Mouse (Mus musculus) embryonic facial prominence, embryonic 12.5 days (tissue): Measurements from ENCODE around the gene Focad. TPM values are rescaled to one million over a fixed set of nuclear protein-coding genes. Genes with fewer than 3 reads are reported as not detected.

Experiments
- ATAC-seq: fragments of 200-750 bp; cut with Nextera tagmentation; 2 replicates; pipeline ENCODE4 v1.8.0; 2017; ENCODE audit not compliant: insufficient number of reproducible peaks, insufficient read depth, low FRiP score, low TSS enrichment
- H3K27ac ChIP-seq: fragments of 300-500 bp; sonication (generic); 2 replicates; pipeline ENCODE4 v1.5.1; 2016; ENCODE audit warnings: mild to moderate bottlenecking
- H3K27me3 ChIP-seq: fragments of 300-500 bp; sonication (generic); 2 replicates; pipeline ENCODE4 v1.6.1; 2016; ENCODE audit warnings: mild to moderate bottlenecking, moderate library complexity
- H3K36me3 ChIP-seq: fragments of 300-500 bp; sonication (generic); 2 replicates; pipeline ENCODE4 v1.6.1; 2016; ENCODE audit warnings: mild to moderate bottlenecking
- H3K4me1 ChIP-seq: fragments of 300-500 bp; sonication (generic); 2 replicates; pipeline ENCODE4 v1.6.1; 2016
- H3K4me2 ChIP-seq: fragments of 300-500 bp; sonication (generic); replicated peaks from 2 replicates; pipeline ENCODE4 v1.6.1; 2016; ENCODE audit warnings: mild to moderate bottlenecking, moderate library complexity
- H3K4me3 ChIP-seq: fragments of 300-500 bp; sonication (generic); 2 replicates; pipeline ENCODE4 v1.5.1; 2016; ENCODE audit warnings: mild to moderate bottlenecking
- H3K9ac ChIP-seq: fragments of 300-500 bp; sonication (generic); 2 replicates; pipeline ENCODE4 v1.6.1; 2016; ENCODE audit warnings: mild to moderate bottlenecking, moderate library complexity
- H3K9me3 ChIP-seq: fragments of 300-500 bp; sonication (generic); 2 replicates; pipeline ENCODE4 v1.6.1; 2016; ENCODE audit warnings: mild to moderate bottlenecking, moderate library complexity
- WGBS: fragments of 180-500 bp; shearing (Covaris S2); methylation state at CpG from one replicate; pipeline ENCODE4 v1.1.7; 2016; 5-methylcytosine and 5-hydroxymethylcytosine counted together
- microRNA counts: library from miRNA; unstranded; fragments of <30 nt; microRNA quantifications from one replicate; lab custom pipeline; 2017
- microRNA-seq: library from miRNA; unstranded; fragments of <30 nt; microRNA quantifications from one replicate; pipeline ENCODE4, GENCODE M21; 2017
- polyA plus RNA-seq: library from polyadenylated mRNA; unstranded; fragments of >200 nt; fragmentation: Nextera tagmentation; extraction: Ambion mirVana; gene quantifications from 2 replicates; pipeline ENCODE4 v1.2.1, GENCODE M21; 2016

Gene Focad
- polyA plus RNA-seq, 1 experiment from 2014 or later = 15.4 TPM

DNA sequence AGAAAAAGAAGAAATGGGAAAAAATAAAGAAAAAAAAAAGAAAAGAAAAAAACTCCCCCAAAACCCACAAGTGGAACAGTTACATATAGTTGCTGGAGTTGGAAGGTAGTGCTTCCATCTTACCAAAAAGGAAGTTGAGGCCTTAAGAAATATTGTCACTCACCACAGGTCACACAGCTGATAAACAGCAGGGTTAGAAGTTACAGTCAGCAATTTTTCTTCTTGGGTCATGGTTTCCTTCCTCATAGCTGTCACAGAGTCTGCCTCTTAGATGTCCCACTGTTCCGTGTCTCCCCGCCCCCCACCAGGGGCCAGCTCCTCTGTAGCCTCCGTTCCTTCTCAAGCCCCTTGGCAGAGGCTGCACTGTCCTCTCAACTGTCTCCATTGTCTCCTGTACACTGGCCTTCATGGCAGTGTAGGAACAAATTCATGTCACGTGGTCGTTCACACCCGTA, 345.3 kb downstream of the Focad start:
- H3K4me3 ChIP-seq = no peak overlapping the region
- no peak for ATAC-seq

DNA sequence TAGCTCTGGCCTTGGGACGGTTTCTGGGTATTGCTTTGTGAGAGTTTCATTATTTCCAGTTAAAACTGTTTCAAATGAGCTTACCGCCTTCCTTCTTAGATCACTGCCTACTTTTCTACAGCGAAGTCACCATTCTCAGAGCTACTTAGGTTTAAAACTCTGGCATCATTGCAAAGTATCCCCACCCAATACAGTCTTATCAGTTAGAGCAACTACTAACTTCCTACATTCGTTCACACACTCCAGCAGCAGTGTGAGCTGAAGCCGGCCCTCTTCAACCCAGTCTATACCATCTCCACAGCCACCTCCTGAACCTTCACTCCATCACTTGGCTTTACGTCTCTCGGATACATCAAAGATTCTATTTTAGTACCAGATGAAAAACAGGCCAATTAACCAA, 346.4 kb downstream of the Focad start:
- Histone ChIP-seq H3K36me3 (no peaks in the 10 kb centered on the region), H3K4me1 (peaks cover 11% of the 10 kb centered on the region), H3K27ac (no peak overlapping the region), H3K4me2 (no peak overlapping the region), H3K27me3 (no peaks in the 10 kb centered on the region), H3K9me3 (no peaks in the 10 kb centered on the region), H3K4me3 (no peak overlapping the region), H3K9ac (no peak overlapping the region)
- WGBS = 92% methylated on average over 7 of the region's 7 CpGs
- ATAC-seq = no peak

More for the DNA sequence above, 345.3 kb downstream of the Focad start:
- H3K27ac ChIP-seq = no peak overlapping the region
- H3K4me2 ChIP-seq = no peak overlapping the region
- WGBS = 77% methylated on average over 6 of the region's 6 CpGs
- H3K9ac ChIP-seq = no peak overlapping the region
- no peaks in the 10 kb centered on the region for H3K9me3 ChIP-seq
- no peaks in the 10 kb centered on the region for H3K36me3 ChIP-seq
- peaks cover 11% of the 10 kb centered on the region for H3K4me1 ChIP-seq
- H3K27me3 ChIP-seq = no peaks in the 10 kb centered on the region

DNA sequence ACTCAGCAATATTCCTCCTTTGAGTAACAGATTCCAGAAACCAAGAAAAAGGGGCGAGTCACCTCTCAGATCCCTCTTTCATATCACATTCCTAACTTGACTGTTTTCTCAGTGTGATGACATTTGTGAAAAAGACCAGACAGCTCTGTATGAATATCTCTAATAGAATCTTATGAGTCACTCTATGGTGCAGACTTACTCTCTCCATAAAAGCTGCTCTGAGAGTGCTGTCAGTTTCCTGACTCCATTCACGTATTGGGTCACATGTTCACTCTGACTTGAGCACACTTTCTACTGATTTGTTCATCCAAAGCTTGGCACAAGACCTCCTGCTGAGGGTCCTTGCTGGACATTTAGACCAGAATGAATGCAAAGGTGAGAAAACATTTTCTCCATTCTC, 354.5 kb downstream of the Focad start:
- no peaks in the 10 kb centered on the region for H3K27me3 ChIP-seq
- 76% methylated on average over 2 of the region's 2 CpGs for WGBS
- no peaks in the 10 kb centered on the region for H3K36me3 ChIP-seq
- no peak overlapping the region for H3K4me3 ChIP-seq
- H3K9ac ChIP-seq = no peak overlapping the region
- H3K27ac ChIP-seq = no peak overlapping the region
- no peak for ATAC-seq
- H3K4me1 ChIP-seq = no peaks in the 10 kb centered on the region
- no peak overlapping the region for H3K4me2 ChIP-seq
- no peaks in the 10 kb centered on the region for H3K9me3 ChIP-seq

DNA sequence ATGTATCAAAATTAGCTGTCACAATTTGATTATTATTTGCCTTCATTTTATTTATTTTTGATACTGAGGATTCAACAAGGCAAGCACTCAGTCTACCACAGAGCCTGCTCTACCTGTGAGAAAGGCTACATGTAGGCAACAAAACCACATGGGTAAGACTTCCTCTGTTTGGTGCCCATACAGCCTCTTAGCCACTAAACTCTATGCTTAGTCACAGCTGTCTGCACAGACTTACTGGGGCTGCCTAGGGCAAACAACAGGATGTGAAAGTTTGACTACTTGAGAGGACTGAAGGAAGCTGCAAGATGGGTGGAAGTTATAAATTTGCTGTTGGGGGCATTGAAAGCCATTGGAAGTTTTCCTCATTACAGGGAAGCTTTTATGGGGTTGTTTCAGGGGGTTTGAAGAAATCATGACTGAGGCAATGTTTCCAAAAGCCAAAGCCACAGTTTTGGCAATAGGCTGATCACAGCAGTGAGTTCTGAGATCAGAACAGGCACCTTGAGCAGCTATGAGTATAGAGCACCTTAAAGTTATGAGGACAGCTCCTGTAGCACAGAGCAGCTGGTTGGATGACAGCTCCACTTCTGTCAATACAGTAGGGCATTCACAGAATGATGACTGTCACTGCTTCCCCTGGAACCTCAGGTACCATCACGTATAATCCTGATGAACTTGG, 355.8 kb downstream of the Focad start:
- no peaks in the 10 kb centered on the region for H3K36me3 ChIP-seq
- no peak overlapping the region for H3K4me3 ChIP-seq
- H3K27ac ChIP-seq = no peak overlapping the region
- no peaks in the 10 kb centered on the region for H3K4me1 ChIP-seq
- H3K27me3 ChIP-seq = no peaks in the 10 kb centered on the region
- no peaks in the 10 kb centered on the region for H3K9me3 ChIP-seq
- no peak for ATAC-seq
- WGBS = 77% methylated on average over 1 of the region's 1 CpGs
- no peak overlapping the region for H3K9ac ChIP-seq
- no peak overlapping the region for H3K4me2 ChIP-seq

DNA sequence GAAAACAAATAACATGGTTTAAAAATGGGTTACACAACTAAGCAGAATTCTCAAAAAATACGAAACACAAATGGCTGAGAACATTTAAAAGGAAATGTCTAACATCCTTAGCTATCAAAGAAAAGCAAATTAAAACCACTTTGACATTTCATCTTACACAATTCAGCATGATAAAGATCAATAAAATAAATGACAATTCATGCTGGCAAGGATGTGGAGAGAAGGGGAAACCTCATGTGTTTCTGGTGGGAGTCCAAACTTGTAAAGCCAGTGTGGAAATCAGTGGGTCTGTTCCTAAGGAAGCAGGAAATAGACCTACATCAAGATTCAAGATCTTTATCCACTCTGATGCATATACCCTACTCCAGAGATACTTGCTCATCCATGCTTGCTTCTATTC, 363.7 kb downstream of the Focad start:
- H3K4me1 ChIP-seq = peaks cover 2% of the 10 kb centered on the region; the same call in 1 of the 2 replicates
- no peaks in the 10 kb centered on the region for H3K27me3 ChIP-seq
- no peaks in the 10 kb centered on the region for H3K9me3 ChIP-seq
- no peak overlapping the region for H3K4me3 ChIP-seq
- no peaks in the 10 kb centered on the region for H3K36me3 ChIP-seq
- no peak overlapping the region for H3K9ac ChIP-seq
- WGBS = 75% methylated on average over 1 of the region's 1 CpGs
- H3K4me2 ChIP-seq = no peak overlapping the region
- no peak overlapping the region for H3K27ac ChIP-seq
- ATAC-seq = no peak

DNA sequence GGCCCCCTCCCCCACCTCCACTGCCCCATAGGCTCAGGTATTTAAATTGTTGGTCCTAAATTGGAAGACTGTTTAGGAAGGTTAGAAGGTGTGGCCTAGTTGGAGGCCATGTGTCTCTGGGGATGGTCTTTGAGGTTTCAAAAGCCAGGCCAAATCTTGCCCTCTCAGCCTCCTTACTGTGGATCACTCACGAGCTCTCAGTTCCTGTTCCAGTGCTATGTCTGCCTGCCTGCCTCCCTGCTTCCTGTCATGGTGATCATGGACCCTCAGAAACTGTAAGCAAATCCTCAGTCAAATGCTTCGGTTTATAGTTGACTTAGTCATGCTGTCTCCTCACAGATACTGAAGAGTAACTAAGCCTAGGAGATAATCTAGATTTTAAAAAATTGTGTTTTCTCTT, 364.2 kb downstream of the Focad start:
- H3K9me3 ChIP-seq = no peaks in the 10 kb centered on the region
- WGBS = 68% methylated on average over 2 of the region's 2 CpGs
- no peaks in the 10 kb centered on the region for H3K27me3 ChIP-seq
- H3K36me3 ChIP-seq = no peaks in the 10 kb centered on the region
- H3K4me3 ChIP-seq = no peak overlapping the region
- no peak overlapping the region for H3K4me2 ChIP-seq
- ATAC-seq = no peak
- no peak overlapping the region for H3K9ac ChIP-seq
- H3K4me1 ChIP-seq = peaks cover 8% of the 10 kb centered on the region; the same call in 1 of the 2 replicates
- no peak overlapping the region for H3K27ac ChIP-seq

MicroRNAs encoded within 50 kb of the gene (microRNA counts, 519-probe panel; counts per million panel counts)
- microRNA mmu-miR-491 (lab: Ali Mortazavi, UCI) = 460 counts per million, percentile 65 among the panel's probes with 10 or more counts

Small RNA genes lying within 50 kb of the gene (microRNA-seq; reads per million reads assigned to microRNA genes)
- 0.91 reads per million for gene Mir491

Other genes starting within 250 kb of the Focad start
- gene Mllt3, start 61.3 kb upstream of the Focad start, polyA plus RNA-seq = 70.3 and 79.8 TPM in 2 replicates